Mouse (Mus musculus) CH12.LX (cell line): ENCODE data around the gene Cdh10.

ENCODE experiments used
- CHD1 ChIP-seq: IDR thresholded peaks from 2 replicates; pipeline ENCODE4 v1.6.1; 2012; ENCODE audit warnings: low read depth, low read length, improper control_type of control experiment, inconsistent platforms
- CTCF ChIP-seq, 2 experiments: IDR thresholded peaks in 1 of 2; conservative IDR thresholded peaks in 1 of 2; 2 replicates each; pipeline ENCODE4 v1.5.1; 2011 to 2012; ENCODE audit warnings: low read depth in 2 of 2, low read length in 2 of 2, improper control_type of control experiment in 1 of 2, inconsistent platforms in 1 of 2, mild to moderate bottlenecking in 1 of 2, moderate library complexity in 1 of 2
- HCFC1 ChIP-seq: IDR thresholded peaks from 2 replicates; pipeline ENCODE4 v1.6.1; 2012; ENCODE audit warnings: low read depth, mild to moderate bottlenecking, inconsistent platforms, low read length, improper control_type of control experiment
- MAX ChIP-seq: IDR thresholded peaks from 2 replicates; pipeline ENCODE4 v1.6.1; 2011; ENCODE audit warnings: low read length, improper control_type of control experiment
- MXI1 ChIP-seq: IDR thresholded peaks from 2 replicates; pipeline ENCODE4 v1.6.1; 2011; ENCODE audit warnings: mild to moderate bottlenecking, low read depth, low read length, improper control_type of control experiment
- POLR2A ChIP-seq: IDR thresholded peaks from 2 replicates; pipeline ENCODE4 v1.6.1; 2011; ENCODE audit warnings: low read depth, mild to moderate bottlenecking, improper control_type of control experiment, low read length
- POLR2AphosphoS2 ChIP-seq: IDR thresholded peaks from 2 replicates; pipeline ENCODE4 v1.6.1; 2011; ENCODE audit warnings: low read depth, low read length, improper control_type of control experiment
- TCF12 ChIP-seq: IDR thresholded peaks from 2 replicates; pipeline ENCODE4 v1.6.1; 2014; ENCODE audit warnings: low read depth, mild to moderate bottlenecking, inconsistent platforms, low read length, improper control_type of control experiment

DNA sequence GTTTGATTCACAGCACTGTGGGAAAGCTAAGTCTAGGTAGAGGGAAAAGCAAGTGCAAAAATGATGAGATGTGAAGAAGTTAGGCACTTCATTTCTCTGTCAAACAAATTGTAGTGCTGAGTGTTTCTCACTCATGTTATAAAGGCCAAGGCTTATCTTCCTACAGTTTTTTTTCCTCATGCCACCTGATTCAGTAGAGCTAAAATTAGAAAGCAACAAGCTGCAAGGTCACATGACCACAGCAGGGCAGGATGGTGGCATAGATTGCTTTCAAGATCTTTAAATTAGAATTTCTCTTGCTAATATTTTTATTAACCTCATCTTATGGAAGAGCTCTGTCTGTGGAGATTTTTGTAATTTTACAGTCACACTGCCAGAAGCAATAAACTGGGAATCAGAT is 174.8 kb downstream of the Cdh10 start:
- TF ChIP-seq POLR2A: no peak
- no peak for TF ChIP-seq CTCF (conservative IDR thresholded peaks at IDR 0.05 in 1 of 2, IDR thresholded peaks at IDR 0.05 in 1 of 2; ENCODE audit: low read depth in 2 of 2, low read length in 2 of 2)
- TF ChIP-seq POLR2AphosphoS2: no peak
- no peak for TF ChIP-seq HCFC1
- no peak for TF ChIP-seq MAX
- no peak for TF ChIP-seq CHD1
- no peak for TF ChIP-seq MXI1
- TF ChIP-seq TCF12: no peak
